Mouse (Mus musculus) olfactory bulb, adult 2 months (tissue): ENCODE measurements around the gene Atp6v1g3.

Experiments used
- CTCF ChIP-seq: fragments of 200-500 bp; IDR thresholded peaks from 2 replicates; pipeline ENCODE4 v1.5.1; 2012; ENCODE audit warnings: low read depth, mild to moderate bottlenecking, low read length, moderate library complexity; ENCODE audit not compliant: insufficient read depth
- POLR2A ChIP-seq: fragments of 200-500 bp; IDR thresholded peaks from 2 replicates; pipeline ENCODE4 v1.6.1; 2012; ENCODE audit warnings: mild to moderate bottlenecking, low read depth, low read length, moderate library complexity; ENCODE audit not compliant: insufficient read depth

- TF ChIP-seq CTCF (no peak), POLR2A (no peak)
Observed at GRCm38 (mm10) chr1:138294487-138294886, 20.9 kb downstream of the Atp6v1g3 start.
